Mouse (Mus musculus) liver, adult 2 months (tissue): ENCODE results near the gene Tpsab1. TPM values are rescaled to one million over a fixed set of nuclear protein-coding genes. Genes with fewer than 3 reads are reported as not detected.

ENCODE experiments used
- DNase-seq: peaks from one replicate; pipeline ENCODE4 v3.0.0-alpha.2; 2011; ENCODE audit warnings: low read depth, low spot score; ENCODE audit errors: extremely low read depth
- H3K27ac ChIP-seq: fragments of 200-500 bp; replicated peaks from 2 replicates; pipeline ENCODE4 v1.5.1; 2012; ENCODE audit warnings: low read depth, mild to moderate bottlenecking, control low read depth, inconsistent platforms, low read length; ENCODE audit not compliant: insufficient read depth
- H3K27me3 ChIP-seq: fragments of 200-500 bp; 2 replicates; pipeline ENCODE4 v1.6.1; 2012; ENCODE audit warnings: mild to moderate bottlenecking, moderate library complexity, low read length, inconsistent platforms; ENCODE audit not compliant: control insufficient read depth, insufficient read depth
- H3K36me3 ChIP-seq: fragments of 200-500 bp; 2 replicates; pipeline ENCODE4 v1.6.1; 2012; ENCODE audit warnings: low read length, inconsistent platforms; ENCODE audit not compliant: control insufficient read depth, insufficient read depth
- H3K4me1 ChIP-seq: fragments of 200-500 bp; 2 replicates; pipeline ENCODE4 v1.6.1; 2011; ENCODE audit warnings: low read length; ENCODE audit not compliant: control insufficient read depth, insufficient read depth
- H3K4me3 ChIP-seq: fragments of 200-500 bp; 2 replicates; pipeline ENCODE4 v1.5.1; 2011; ENCODE audit warnings: low read depth, mild to moderate bottlenecking, control low read depth, low read length, moderate library complexity; ENCODE audit not compliant: insufficient read depth
- H3K79me2 ChIP-seq: fragments of 200-500 bp; 2 replicates; pipeline ENCODE4 v1.6.1; 2012; ENCODE audit warnings: inconsistent platforms, mild to moderate bottlenecking, low read length, moderate library complexity; ENCODE audit not compliant: control insufficient read depth, insufficient read depth
- H3K9ac ChIP-seq: fragments of 200-500 bp; 2 replicates; pipeline ENCODE4 v1.6.1; 2012; ENCODE audit warnings: low read depth, mild to moderate bottlenecking, control low read depth, inconsistent platforms, low read length
- CTCF ChIP-seq: fragments of 200-500 bp; IDR thresholded peaks from 2 replicates; pipeline ENCODE4 v1.5.1; 2011; ENCODE audit warnings: low read depth, low read length, control low read depth
- POLR2A ChIP-seq: fragments of 200-500 bp; IDR thresholded peaks from 2 replicates; pipeline ENCODE4 v1.6.1; 2011; ENCODE audit warnings: low read length, control low read depth; ENCODE audit not compliant: insufficient read depth; ENCODE audit errors: extremely low read depth
- WGBS: fragments of 180-500 bp; shearing (Covaris S2); methylation state at CpG from one replicate; pipeline ENCODE4 v1.1.7; 2018; 5-methylcytosine and 5-hydroxymethylcytosine counted together
- polyA plus RNA-seq: library from polyadenylated mRNA; depleted of rRNA; stranded (reverse); fragments of >200 nt; gene quantifications from 2 replicates; pipeline ENCODE4 v1.2.3, GENCODE M21; 2012; rRNA removed
- total RNA-seq: library from RNA; depleted of rRNA; stranded (reverse); fragments of >200 nt; gene quantifications from 2 replicates; pipeline ENCODE4 v1.2.3, GENCODE M21; 2014; rRNA removed

The Tpsab1 gene
- total and polyA plus RNA-seq, 2 experiments = not detected

DNA sequence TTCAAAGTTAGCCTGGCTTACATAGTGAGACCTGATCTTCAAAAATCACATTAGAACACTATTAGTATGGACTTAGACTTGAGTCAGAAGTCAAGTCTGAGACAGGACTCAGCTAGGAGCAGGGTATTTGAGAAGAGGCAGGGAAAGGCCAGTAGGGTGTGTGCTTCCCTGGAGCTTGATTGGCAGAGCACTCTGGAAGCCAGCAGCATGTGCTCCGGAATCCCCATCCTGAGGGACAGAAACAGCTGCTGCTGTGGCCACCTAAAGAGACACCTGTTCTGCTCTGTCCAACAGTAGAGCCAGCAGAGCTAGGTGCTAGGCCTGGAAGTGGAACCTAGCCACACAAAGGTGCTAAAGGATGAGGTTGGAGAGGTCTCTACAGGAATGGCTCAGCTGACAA, 51.3 kb downstream of the Tpsab1 start:
- no peaks in the 10 kb centered on the region for H3K79me2 ChIP-seq
- peaks cover 3% of the 10 kb centered on the region; the same call in 1 of the 2 replicates for H3K27me3 ChIP-seq
- H3K36me3 ChIP-seq = no peaks in the 10 kb centered on the region
- no peak overlapping the region for H3K9ac ChIP-seq
- no peak overlapping the region for H3K4me3 ChIP-seq
- no peak for DNase-seq
- no peaks in the 10 kb centered on the region for H3K4me1 ChIP-seq
- WGBS = 80% methylated on average over 1 of the region's 1 CpGs
- no peak overlapping the region for H3K27ac ChIP-seq
- TF ChIP-seq CTCF (no peak), POLR2A (no peak)

DNA sequence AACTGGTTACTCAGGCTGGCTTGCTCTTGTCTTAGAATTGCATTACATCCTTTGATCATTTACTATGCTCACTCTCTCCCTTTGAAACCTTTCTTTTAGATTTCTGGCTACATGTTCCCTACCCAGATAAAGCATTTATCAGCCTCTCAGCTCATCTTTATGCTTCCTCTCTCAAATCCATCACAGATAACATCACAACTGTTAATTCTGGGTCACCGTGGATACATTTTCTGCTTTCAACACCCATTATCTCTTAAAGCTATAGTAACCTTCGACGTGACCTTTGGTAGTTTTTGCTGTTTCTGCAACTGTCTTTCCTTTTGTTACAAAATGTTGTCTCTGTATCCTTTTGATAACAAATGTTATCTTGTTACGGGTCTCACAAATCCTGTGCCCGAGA, 51.9 kb downstream of the Tpsab1 start:
- WGBS = 55% methylated on average over 5 of the region's 5 CpGs
- Histone ChIP-seq H3K27me3 (peaks cover 1% of the 10 kb centered on the region; the same call in 1 of the 2 replicates), H3K9ac (no peak overlapping the region), H3K27ac (no peak overlapping the region), H3K79me2 (no peaks in the 10 kb centered on the region), H3K4me3 (no peak overlapping the region), H3K4me1 (no peaks in the 10 kb centered on the region), H3K36me3 (no peaks in the 10 kb centered on the region)
- DNase-seq = no peak
- TF ChIP-seq CTCF (no peak), POLR2A (no peak)

Other genes with a start within 250 kb of the Tpsab1 start
- 3.2 and 5.4 TPM in 2 replicates for gene Telo2, start 229.6 kb downstream of the Tpsab1 start, total RNA-seq
- 5.7 and 7.3 TPM in 2 replicates for gene Telo2, start 229.6 kb downstream of the Tpsab1 start, polyA plus RNA-seq
- gene Ptx4, start 224.8 kb downstream of the Tpsab1 start, total RNA-seq = not detected in 2 replicates
- not detected in 2 replicates for gene Ptx4, start 224.8 kb downstream of the Tpsab1 start, polyA plus RNA-seq
- gene Clcn7, start 212.2 kb downstream of the Tpsab1 start, total RNA-seq = 16.7 and 17.9 TPM in 2 replicates
- gene Clcn7, start 212.2 kb downstream of the Tpsab1 start, polyA plus RNA-seq = 25.2 and 30.5 TPM in 2 replicates
- 0.13 TPM in 1 of 2 replicates, not detected in the other for gene Ccdc154, start 183.1 kb downstream of the Tpsab1 start, total RNA-seq
- gene Ccdc154, start 183.1 kb downstream of the Tpsab1 start, polyA plus RNA-seq = 0.07 TPM in 1 of 2 replicates, not detected in the other
- gene Gm38655, start 170.1 kb downstream of the Tpsab1 start, total RNA-seq = not detected in 2 replicates
- not detected in 2 replicates for gene Gm38655, start 170.1 kb downstream of the Tpsab1 start, polyA plus RNA-seq
- gene BC003965, start 161.0 kb downstream of the Tpsab1 start, total RNA-seq = 11.2 and 12.1 TPM in 2 replicates
- gene BC003965, start 161.0 kb downstream of the Tpsab1 start, polyA plus RNA-seq = 14.7 and 15.4 TPM in 2 replicates
- 9.4 and 10.4 TPM in 2 replicates for gene Unkl, start 157.2 kb downstream of the Tpsab1 start, total RNA-seq
- gene Unkl, start 157.2 kb downstream of the Tpsab1 start, polyA plus RNA-seq = 28.0 and 29.0 TPM in 2 replicates
- gene Gnptg, start 105.4 kb downstream of the Tpsab1 start, total RNA-seq = 32.1 and 33.0 TPM in 2 replicates
- gene Gnptg, start 105.4 kb downstream of the Tpsab1 start, polyA plus RNA-seq = 37.4 and 41.4 TPM in 2 replicates
- 14.0 and 16.7 TPM in 2 replicates for gene Tsr3, start 105.4 kb downstream of the Tpsab1 start, total RNA-seq
- 18.8 and 19.3 TPM in 2 replicates for gene Tsr3, start 105.4 kb downstream of the Tpsab1 start, polyA plus RNA-seq
- 0.13 and 0.18 TPM in 2 replicates for gene Baiap3, start 89.2 kb downstream of the Tpsab1 start, total RNA-seq
- gene Baiap3, start 89.2 kb downstream of the Tpsab1 start, polyA plus RNA-seq = 0.43 and 1.2 TPM in 2 replicates
- 92.9 and 103 TPM in 2 replicates for gene Ube2i, start 70.9 kb downstream of the Tpsab1 start, total RNA-seq
- 62.4 and 80.0 TPM in 2 replicates for gene Ube2i, start 70.9 kb downstream of the Tpsab1 start, polyA plus RNA-seq
- gene Prss34, start 47.2 kb downstream of the Tpsab1 start, total RNA-seq = not detected in 2 replicates
- gene Prss34, start 47.2 kb downstream of the Tpsab1 start, polyA plus RNA-seq = not detected in 2 replicates
- not detected in 2 replicates for gene Prss28, start 36.9 kb downstream of the Tpsab1 start, total RNA-seq
- not detected in 2 replicates for gene Prss28, start 36.9 kb downstream of the Tpsab1 start, polyA plus RNA-seq
- not detected in 2 replicates for gene Prss29, start 26.9 kb downstream of the Tpsab1 start, total RNA-seq
- not detected in 2 replicates for gene Prss29, start 26.9 kb downstream of the Tpsab1 start, polyA plus RNA-seq
- not detected in 2 replicates for gene Tpsb2, start 20.7 kb upstream of the Tpsab1 start, total RNA-seq
- gene Tpsb2, start 20.7 kb upstream of the Tpsab1 start, polyA plus RNA-seq = not detected in 2 replicates
- not detected in 2 replicates for gene Tpsg1, start 23.7 kb upstream of the Tpsab1 start, total RNA-seq
- gene Tpsg1, start 23.7 kb upstream of the Tpsab1 start, polyA plus RNA-seq = 0.12 TPM in 1 of 2 replicates, not detected in the other
- 0.27 TPM in 1 of 2 replicates, not detected in the other for gene Cacna1h, start 88.2 kb upstream of the Tpsab1 start, total RNA-seq
- 0.02 and 0.05 TPM in 2 replicates for gene Cacna1h, start 88.2 kb upstream of the Tpsab1 start, polyA plus RNA-seq
- not detected in 2 replicates for gene Tekt4, start 109.1 kb upstream of the Tpsab1 start, total RNA-seq
- not detected in 2 replicates for gene Tekt4, start 109.1 kb upstream of the Tpsab1 start, polyA plus RNA-seq
- not detected in 2 replicates for gene Sstr5, start 151.7 kb upstream of the Tpsab1 start, total RNA-seq
- gene Sstr5, start 151.7 kb upstream of the Tpsab1 start, polyA plus RNA-seq = not detected in 2 replicates
- not detected in 2 replicates for gene Sox8, start 225.1 kb upstream of the Tpsab1 start, total RNA-seq
- gene Sox8, start 225.1 kb upstream of the Tpsab1 start, polyA plus RNA-seq = not detected in 2 replicates
- 26.9 and 31.3 TPM in 2 replicates for gene Lmf1, start 233.5 kb upstream of the Tpsab1 start, total RNA-seq
- gene Lmf1, start 233.5 kb upstream of the Tpsab1 start, polyA plus RNA-seq = 35.2 and 38.4 TPM in 2 replicates